Mouse (Mus musculus) embryonic fibroblast, embryonic 13.5 days (primary cell): ENCODE data around the gene 4930402F06Rik.

Experiments
- CTCF ChIP-seq: IDR thresholded peaks from 2 replicates; pipeline ENCODE4 v1.5.1; 2011; ENCODE audit warnings: mild to moderate bottlenecking, control low read depth, low read length, moderate library complexity, borderline replicate concordance; ENCODE audit not compliant: insufficient read depth
- POLR2A ChIP-seq: IDR thresholded peaks from 2 replicates; pipeline ENCODE4 v1.6.1; 2011; ENCODE audit warnings: low read depth, mild to moderate bottlenecking, control low read depth, low read length, moderate library complexity

DNA sequence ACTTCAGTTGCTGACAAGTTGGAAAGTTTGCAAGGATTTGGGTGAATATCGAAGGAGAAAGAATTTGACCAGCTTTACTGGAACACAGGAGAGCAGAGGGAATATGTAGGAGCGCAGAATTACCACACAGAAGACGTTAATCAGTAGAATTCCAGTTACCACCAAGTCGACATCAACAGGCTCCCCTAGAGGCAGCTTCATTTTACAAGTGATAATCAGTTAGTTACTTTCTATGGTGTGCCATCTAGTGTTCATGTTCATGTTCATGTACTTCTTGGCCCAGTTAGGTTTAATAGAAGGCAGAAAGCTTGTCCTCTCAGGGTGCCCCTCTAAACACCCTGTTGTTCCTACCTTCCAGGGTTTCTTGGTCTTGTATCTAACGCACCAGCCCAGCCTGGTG lies 47.8 kb downstream of the 4930402F06Rik start:
- TF ChIP-seq POLR2A (no peak), CTCF (no peak)
